Mouse (Mus musculus) myocyte (in vitro differentiated cells): Measurements from ENCODE around the gene Fam209.

ENCODE experiments used
- E2F4 ChIP-seq: IDR thresholded peaks from one replicate; pipeline ENCODE4 v1.6.1; 2011; ENCODE audit warnings: mild to moderate bottlenecking, control low read depth, moderate library complexity; ENCODE audit not compliant: insufficient read depth
- MAX ChIP-seq: IDR thresholded peaks from one replicate; pipeline ENCODE4 v1.6.1; 2011; ENCODE audit warnings: low read depth, mild to moderate bottlenecking, control low read depth
- MYOG ChIP-seq, 3 experiments: IDR thresholded peaks; one replicate each; pipeline ENCODE4 v1.6.1; 2011; ENCODE audit warnings: control low read depth in 2 of 3, low read depth in 2 of 3, mild to moderate bottlenecking in 2 of 3; ENCODE audit not compliant: insufficient read length in 2 of 3, control insufficient read depth in 1 of 3, insufficient read depth in 1 of 3
- POLR2A ChIP-seq: IDR thresholded peaks from one replicate; pipeline ENCODE4 v1.6.1; 2011; ENCODE audit warnings: low read depth, mild to moderate bottlenecking, control low read depth, moderate library complexity; ENCODE audit not compliant: insufficient read length
- POLR2AphosphoS2 ChIP-seq: IDR thresholded peaks from one replicate; pipeline ENCODE4 v1.6.1; 2011; ENCODE audit warnings: low read depth, control low read depth; ENCODE audit not compliant: insufficient read length
- TCF3 ChIP-seq: IDR thresholded peaks from one replicate; pipeline ENCODE4 v1.6.1; 2011; ENCODE audit warnings: low read depth, control low read depth; ENCODE audit not compliant: insufficient read length

- no peak for TF ChIP-seq E2F4
- TF ChIP-seq MAX = no peak
- TF ChIP-seq POLR2A = no peak
- TF ChIP-seq POLR2AphosphoS2 = no peak
- no peak for TF ChIP-seq MYOG (IDR thresholded peaks at IDR 0.05; ENCODE audit: control insufficient read depth in 1 of 3, insufficient read depth in 1 of 3, insufficient read length in 2 of 3, low read depth in 2 of 3)
- no peak for TF ChIP-seq TCF3
Measured at GRCm38 (mm10) chr2:172510056-172510712, 37.9 kb downstream of the Fam209 start.
